Mouse (Mus musculus): ENCODE measurements around the gene Tnip1. TPM values are rescaled to one million over a fixed set of nuclear protein-coding genes. Genes with fewer than 3 reads are reported as not detected.

Gene Tnip1
- total and polyA plus RNA-seq, 3 experiments, result 36.1 to 137 (median 67.8) TPM

GRCm38 (mm10) chr11:54905931-54906330 lies 56.8 kb downstream of the Tnip1 start:
- Histone ChIP-seq H3K4me1 (ENCODE audit: control insufficient read depth in 1 of 2, insufficient read depth in 2 of 2) (peaks cover 5 to 8% of the 10 kb centered on the region in 2 experiments), H3K27ac (ENCODE audit: insufficient read depth, low read depth) (no peak overlapping the region), H3K79me2 (replicated peaks; ENCODE audit: control insufficient read depth, extremely low read depth, insufficient read depth, poor library complexity, severe bottlenecking) (no peaks in the 10 kb centered on the region), H3K9me3 (replicated peaks; ENCODE audit: low read length) (no peaks in the 10 kb centered on the region), H3K4me2 (ENCODE audit: insufficient read depth, low read depth, poor library complexity, severe bottlenecking) (no peak overlapping the region), H3K27me3 (replicated peaks) (no peaks in the 10 kb centered on the region), H3K9ac (ENCODE audit: insufficient read depth, low read depth) (no peak overlapping the region), H3K36me3 (replicated peaks in 1 of 2; ENCODE audit: control insufficient read depth in 1 of 2, insufficient read depth in 1 of 2, low read length in 1 of 2) (peaks cover 24 to 52% of the 10 kb centered on the region in 2 experiments), H3K4me3 (replicated peaks in 1 of 3; ENCODE audit: low read depth in 2 of 3, low read length in 2 of 3, poor library complexity in 1 of 3) (no peak overlapping the region)
- dilution Hi-C loops (cut with MboI; ENCODE audit: extremely low pct_ligation_motif_present, extremely low pct_unique_long_range_greater_than_20kb, low sequenced_read_pairs) (no loop called here), in situ Hi-C loops (cut with MboI; ENCODE audit: low pct_ligation_motif_present, low pct_unique_long_range_greater_than_20kb, low sequenced_read_pairs) (no loop called here)
- no peak for DNase-seq (ENCODE audit: extremely low read depth)
- no peak for TF ChIP-seq PAX5 (IDR thresholded peaks at IDR 0.05; ENCODE audit: low read length)

DNA sequence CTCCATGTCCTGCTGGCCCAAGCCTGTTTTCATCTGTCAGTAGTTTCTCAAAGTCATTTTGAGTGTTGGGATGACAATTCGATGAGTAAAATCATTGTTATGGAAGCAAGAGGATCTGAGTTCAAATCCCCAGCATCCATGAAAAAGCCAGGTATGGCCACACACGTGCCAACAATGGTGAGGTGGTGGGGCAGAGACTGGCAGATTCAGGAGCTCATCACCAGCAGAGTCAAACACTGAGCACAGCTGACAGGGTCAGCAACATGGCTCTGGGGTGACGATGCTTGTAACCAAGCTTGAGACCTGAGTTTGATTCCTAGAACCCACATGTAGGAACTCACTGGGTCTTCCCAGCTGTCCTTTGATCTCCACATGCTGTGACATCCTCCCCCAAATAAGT lies 57.6 kb downstream of the Tnip1 start:
- no peaks in the 10 kb centered on the region for H3K79me2 ChIP-seq (replicated peaks; ENCODE audit: control insufficient read depth, extremely low read depth, insufficient read depth, poor library complexity, severe bottlenecking)
- peaks cover 16 to 43% of the 10 kb centered on the region in 2 experiments for H3K36me3 ChIP-seq (replicated peaks in 1 of 2; ENCODE audit: control insufficient read depth in 1 of 2, insufficient read depth in 1 of 2, low read length in 1 of 2)
- DNase-seq (ENCODE audit: extremely low read depth), result no peak
- H3K27ac ChIP-seq (ENCODE audit: insufficient read depth, low read depth), result no peak overlapping the region
- H3K9me3 ChIP-seq (replicated peaks; ENCODE audit: low read length), result no peaks in the 10 kb centered on the region
- no peak for TF ChIP-seq CHD2 (IDR thresholded peaks at IDR 0.05; ENCODE audit: low read length)
- TF ChIP-seq UBTF (IDR thresholded peaks at IDR 0.05; ENCODE audit: low read depth, low read length), result no peak
- TF ChIP-seq ZMIZ1 (IDR thresholded peaks at IDR 0.05; ENCODE audit: low read depth, low read length), result no peak
- no peak for TF ChIP-seq MYC (IDR thresholded peaks at IDR 0.05; ENCODE audit: low read depth, low read length)
- TF ChIP-seq NELFE (IDR thresholded peaks at IDR 0.05; ENCODE audit: low read depth, low read length), result no peak
- TF ChIP-seq ZC3H11A (IDR thresholded peaks at IDR 0.05; ENCODE audit: low read depth, low read length), result no peak
- H3K4me2 ChIP-seq (ENCODE audit: insufficient read depth, low read depth, poor library complexity, severe bottlenecking), result no peak overlapping the region
- in situ Hi-C loops (cut with MboI; ENCODE audit: low pct_ligation_motif_present, low pct_unique_long_range_greater_than_20kb, low sequenced_read_pairs) (no loop called here), dilution Hi-C loops (cut with MboI; ENCODE audit: extremely low pct_ligation_motif_present, extremely low pct_unique_long_range_greater_than_20kb, low sequenced_read_pairs) (no loop called here)
- H3K4me1 ChIP-seq (ENCODE audit: control insufficient read depth in 1 of 2, insufficient read depth in 2 of 2), result peaks cover 5 to 8% of the 10 kb centered on the region in 2 experiments
- H3K9ac ChIP-seq (ENCODE audit: insufficient read depth, low read depth), result no peak overlapping the region
- no peak overlapping the region for H3K4me3 ChIP-seq (replicated peaks in 1 of 3; ENCODE audit: low read depth in 2 of 3, low read length in 2 of 3, poor library complexity in 1 of 3)
- no peaks in the 10 kb centered on the region for H3K27me3 ChIP-seq (replicated peaks)

GRCm38 (mm10) chr11:54903940-54904706 lies 58.6 kb downstream of the Tnip1 start:
- dilution Hi-C loops (cut with MboI; ENCODE audit: extremely low pct_ligation_motif_present, extremely low pct_unique_long_range_greater_than_20kb, low sequenced_read_pairs), result no loop called here
- peaks cover 6 to 34% of the 10 kb centered on the region in 2 experiments for H3K36me3 ChIP-seq (replicated peaks in 1 of 2; ENCODE audit: control insufficient read depth in 1 of 2, insufficient read depth in 1 of 2, low read length in 1 of 2)
- in situ Hi-C loops (cut with MboI; ENCODE audit: low pct_ligation_motif_present, low pct_unique_long_range_greater_than_20kb, low sequenced_read_pairs), result no loop called here
- H3K4me1 ChIP-seq (ENCODE audit: control insufficient read depth in 1 of 2, insufficient read depth in 2 of 2), result peaks cover 5 to 8% of the 10 kb centered on the region in 2 experiments
- no peaks in the 10 kb centered on the region for H3K79me2 ChIP-seq (replicated peaks; ENCODE audit: control insufficient read depth, extremely low read depth, insufficient read depth, poor library complexity, severe bottlenecking)
- H3K9ac ChIP-seq (ENCODE audit: insufficient read depth, low read depth), result no peak overlapping the region
- no peak overlapping the region for H3K27ac ChIP-seq (ENCODE audit: insufficient read depth, low read depth)
- no peaks in the 10 kb centered on the region for H3K27me3 ChIP-seq (replicated peaks)
- no peak overlapping the region for H3K4me2 ChIP-seq (ENCODE audit: insufficient read depth, low read depth, poor library complexity, severe bottlenecking)
- no peak overlapping the region for H3K4me3 ChIP-seq (replicated peaks in 1 of 3; ENCODE audit: low read depth in 2 of 3, low read length in 2 of 3, poor library complexity in 1 of 3)
- peak; percentile 82 for DNase-seq (ENCODE audit: extremely low read depth)
- H3K9me3 ChIP-seq (replicated peaks; ENCODE audit: low read length), result no peaks in the 10 kb centered on the region
- TF ChIP-seq USF2 (conservative IDR thresholded peaks at IDR 0.05; ENCODE audit: low read depth, low read length) (no peak), ZNF384 (IDR thresholded peaks at IDR 0.05; ENCODE audit: low read depth, low read length) (no peak), TCF12 (IDR thresholded peaks at IDR 0.05; ENCODE audit: low read depth, low read length) (peak; percentile 42; the same call in 1 of the 2 replicates), HCFC1 (IDR thresholded peaks at IDR 0.05; ENCODE audit: low read depth, low read length) (peak; percentile 35; the same call in 1 of the 2 replicates), JUN (IDR thresholded peaks at IDR 0.05; ENCODE audit: insufficient read depth, low read depth, low read length) (0 out of 2 replicates have a peak, but pooled peaks have one; percentile 3), NELFE (IDR thresholded peaks at IDR 0.05; ENCODE audit: low read depth, low read length) (0 out of 2 replicates have a peak, but pooled peaks have one; percentile 13), SIN3A (IDR thresholded peaks at IDR 0.05; ENCODE audit: low read length) (peak; percentile 53; the same call in 1 of the 2 replicates), MAZ (IDR thresholded peaks at IDR 0.05; ENCODE audit: low read depth, low read length) (0 out of 2 replicates have a peak, but pooled peaks have one; percentile 41), ETS1 (conservative IDR thresholded peaks at IDR 0.05; ENCODE audit: low read depth, low read length) (peak; percentile 40), CHD1 (IDR thresholded peaks at IDR 0.05; ENCODE audit: low read depth, low read length) (no peak), SMC3 (IDR thresholded peaks at IDR 0.05; ENCODE audit: low read depth, low read length) (no peak), BHLHE40 (IDR thresholded peaks at IDR 0.05; ENCODE audit: low read depth, low read length) (no peak), POLR2AphosphoS2 (IDR thresholded peaks at IDR 0.05; ENCODE audit: low read depth, low read length) (no peak), PAX5 (IDR thresholded peaks at IDR 0.05; ENCODE audit: low read length) (no peak), CTCF (conservative IDR thresholded peaks at IDR 0.05 in 1 of 2, IDR thresholded peaks at IDR 0.05 in 1 of 2; ENCODE audit: low read depth in 2 of 2, low read length in 2 of 2) (no peak), MAFK (IDR thresholded peaks at IDR 0.05; ENCODE audit: insufficient replicate concordance, low read length) (peak; percentile 64; the same call in 1 of the 2 replicates), IRF4 (IDR thresholded peaks at IDR 0.05; ENCODE audit: low read depth, low read length) (no peak)
